Mouse (Mus musculus) liver, embryonic 12.5 days (tissue): ENCODE data around the gene B3glct. TPM values are rescaled to one million over a fixed set of nuclear protein-coding genes. Genes with fewer than 3 reads are reported as not detected.

Experiments
- ATAC-seq: fragments of 200-750 bp; cut with Nextera tagmentation; 2 replicates; pipeline ENCODE4 v1.8.0; 2017; ENCODE audit warnings: moderate number of reproducible peaks, mild to moderate bottlenecking, moderate library complexity
- H3K27ac ChIP-seq: fragments of 300-500 bp; sonication (generic); 2 replicates; pipeline ENCODE4 v1.5.1; 2016; ENCODE audit warnings: mild to moderate bottlenecking
- H3K27me3 ChIP-seq: fragments of 300-500 bp; sonication (generic); replicated peaks from 2 replicates; pipeline ENCODE4 v1.6.1; 2016; ENCODE audit warnings: mild to moderate bottlenecking, moderate library complexity
- H3K36me3 ChIP-seq: fragments of 300-500 bp; sonication (generic); 2 replicates; pipeline ENCODE4 v1.6.1; 2016; ENCODE audit warnings: mild to moderate bottlenecking, moderate library complexity
- H3K4me1 ChIP-seq: fragments of 300-500 bp; sonication (generic); 2 replicates; pipeline ENCODE4 v1.6.1; 2016
- H3K4me2 ChIP-seq: fragments of 300-500 bp; sonication (generic); 2 replicates; pipeline ENCODE4 v1.6.1; 2016; ENCODE audit warnings: mild to moderate bottlenecking, moderate library complexity
- H3K4me3 ChIP-seq: fragments of 300-500 bp; sonication (generic); 2 replicates; pipeline ENCODE4 v1.5.1; 2016; ENCODE audit warnings: mild to moderate bottlenecking, moderate library complexity
- H3K9ac ChIP-seq: fragments of 300-500 bp; sonication (generic); 2 replicates; pipeline ENCODE4 v1.6.1; 2016; ENCODE audit warnings: mild to moderate bottlenecking, moderate library complexity
- H3K9me3 ChIP-seq: fragments of 300-500 bp; sonication (generic); replicated peaks from 2 replicates; pipeline ENCODE4 v1.6.1; 2016; ENCODE audit warnings: mild to moderate bottlenecking, moderate library complexity
- whole genome bisulfite sequencing: fragments of 180-500 bp; shearing (Covaris S2); methylation state at CpG from one replicate; pipeline ENCODE4 v1.1.7; 2016; ENCODE audit not compliant: insufficient replicate concordance; 5-methylcytosine and 5-hydroxymethylcytosine counted together
- polyA plus RNA-seq: library from polyadenylated mRNA; unstranded; fragments of >200 nt; fragmentation: Nextera tagmentation; extraction: Ambion mirVana; gene quantifications from 2 replicates; pipeline ENCODE4 v1.2.1, GENCODE M21; 2016

The B3glct gene
- polyA plus RNA-seq, result 7.5 and 8.4 TPM in 2 replicates

DNA sequence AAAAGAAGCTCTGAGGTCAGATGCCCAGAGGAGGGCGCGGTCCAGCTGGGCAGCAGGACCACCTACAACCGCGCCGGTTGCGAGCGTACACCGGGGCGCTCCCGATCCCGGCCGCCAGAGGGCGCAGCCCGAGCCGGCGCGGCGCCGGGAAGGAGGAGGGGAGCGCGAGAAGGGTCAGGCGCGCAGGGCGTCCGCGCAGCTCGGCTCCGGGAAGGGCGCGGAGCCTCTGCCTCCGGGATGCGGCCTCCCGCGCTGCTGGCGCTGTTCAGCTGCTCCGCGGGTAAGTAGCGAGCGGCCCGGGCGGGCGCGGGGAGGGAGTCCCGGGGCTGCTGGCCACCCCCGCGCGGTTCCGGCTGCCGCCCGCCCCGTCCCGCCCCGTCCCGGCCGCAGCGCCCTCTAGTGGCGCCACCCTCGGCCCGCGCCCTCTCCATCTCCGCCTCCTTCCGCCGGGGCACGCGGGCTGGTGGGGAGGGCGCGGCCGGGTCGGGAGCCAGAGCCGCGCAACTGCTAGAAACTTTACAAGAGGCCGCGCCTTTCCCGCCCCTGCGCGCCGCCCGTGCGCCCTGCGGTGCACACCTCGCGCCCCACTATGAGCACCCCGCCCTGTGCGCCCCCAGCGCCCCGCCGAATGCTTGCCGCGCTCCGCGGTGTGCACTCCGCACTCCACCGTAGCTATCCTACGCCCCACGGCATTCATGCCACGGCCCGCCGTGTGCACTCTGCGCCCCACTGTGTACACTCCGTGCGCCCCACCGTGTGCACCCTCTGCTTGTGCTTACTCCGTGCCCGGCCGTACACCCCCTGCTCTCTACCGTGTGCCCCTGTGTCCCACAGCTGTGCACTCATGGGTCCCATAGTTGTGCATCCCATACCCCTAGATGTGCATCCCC is at the start of gene B3glct:
TSS of gene B3glct (plus strand) at position 131 of the 890 bp plus-strand sequence.
- peak within 1 kb of the TSS; percentile 85 for H3K9ac ChIP-seq
- H3K27me3 ChIP-seq, result peaks cover 14% of the 10 kb centered on the region
- no peaks in the 10 kb centered on the region for H3K36me3 ChIP-seq
- peak within 1 kb of the TSS; percentile 87 for H3K27ac ChIP-seq
- ATAC-seq, result peak; percentile 98
- peak within 1 kb of the TSS; percentile 75 for H3K4me3 ChIP-seq
- H3K9me3 ChIP-seq, result no peaks in the 10 kb centered on the region
- H3K4me1 ChIP-seq, result peaks cover 13% of the 10 kb centered on the region
- peak within 1 kb of the TSS; percentile 98 for H3K4me2 ChIP-seq
- 1% methylated on average over 58 of the region's 106 CpGs for WGBS

DNA sequence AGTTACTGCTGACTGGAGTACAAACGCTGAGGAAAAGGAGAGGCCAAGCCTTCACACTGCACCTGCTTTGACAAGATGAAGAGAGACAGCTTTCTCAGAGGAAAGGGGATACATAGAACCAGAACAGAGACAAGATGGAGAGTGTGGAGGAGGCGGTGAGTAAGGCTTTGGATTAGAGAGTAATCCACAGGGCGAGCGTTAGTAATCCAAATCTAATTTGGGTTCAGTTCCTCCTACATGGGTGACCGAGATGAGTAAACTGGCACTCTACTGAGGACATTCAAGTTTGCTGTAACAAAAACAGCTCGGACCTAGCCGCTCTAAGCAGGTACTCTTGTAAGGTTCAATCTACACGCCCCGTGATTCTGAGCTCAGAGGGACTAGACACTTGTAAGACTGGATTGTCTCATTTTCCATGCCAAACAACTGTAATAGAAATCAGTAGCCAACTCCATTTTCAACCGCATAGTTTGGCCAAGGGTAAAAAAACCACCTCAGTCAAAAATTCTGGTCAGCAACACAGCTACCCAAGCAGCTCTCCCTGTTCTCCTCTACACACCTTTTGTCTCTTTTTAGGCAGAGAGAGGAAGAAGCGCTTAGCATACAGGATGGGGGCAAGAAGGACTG is 43.5 kb upstream of the B3glct start:
- Histone ChIP-seq H3K36me3 (peaks cover 45% of the 10 kb centered on the region), H3K4me2 (peak overlapping the region; percentile 93), H3K27me3 (no peaks in the 10 kb centered on the region), H3K9ac (peak overlapping the region; percentile 86), H3K4me3 (peak overlapping the region; percentile 88), H3K27ac (peak overlapping the region; percentile 90; the same call in 1 of the 2 replicates), H3K9me3 (no peaks in the 10 kb centered on the region), H3K4me1 (peaks cover 33% of the 10 kb centered on the region)
- 55% methylated on average over 11 of the region's 11 CpGs for WGBS
- no peak for ATAC-seq

DNA sequence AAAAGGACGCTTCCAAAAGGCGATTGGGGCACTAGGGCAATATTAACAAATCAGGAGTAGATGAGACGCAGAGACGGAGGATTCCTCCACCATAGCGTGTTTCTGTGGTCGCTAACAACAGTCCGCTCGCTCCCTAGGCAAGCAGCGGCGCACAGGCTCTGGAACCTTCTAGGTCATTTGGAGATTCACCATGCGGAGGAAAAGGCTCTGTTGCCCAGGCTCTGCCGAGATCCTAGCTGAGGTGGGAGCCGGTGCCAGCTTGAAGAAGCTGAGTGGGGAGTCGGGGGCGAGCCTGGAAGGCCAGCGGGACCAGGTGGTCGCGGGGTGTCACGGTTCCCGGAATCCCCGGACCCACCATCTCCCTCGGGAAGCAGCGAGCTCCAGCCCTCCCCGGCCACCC is 42.5 kb upstream of the B3glct start:
- peak overlapping the region; percentile 88 for H3K4me3 ChIP-seq
- under 1% methylated on average over 24 of the region's 24 CpGs for WGBS
- H3K4me2 ChIP-seq, result peak overlapping the region; percentile 93
- peaks cover 33% of the 10 kb centered on the region for H3K4me1 ChIP-seq
- no peaks in the 10 kb centered on the region for H3K27me3 ChIP-seq
- H3K9me3 ChIP-seq, result no peaks in the 10 kb centered on the region
- H3K27ac ChIP-seq, result peak overlapping the region; percentile 90
- H3K36me3 ChIP-seq, result peaks cover 35% of the 10 kb centered on the region
- peak overlapping the region; percentile 86 for H3K9ac ChIP-seq
- no peak for ATAC-seq

DNA sequence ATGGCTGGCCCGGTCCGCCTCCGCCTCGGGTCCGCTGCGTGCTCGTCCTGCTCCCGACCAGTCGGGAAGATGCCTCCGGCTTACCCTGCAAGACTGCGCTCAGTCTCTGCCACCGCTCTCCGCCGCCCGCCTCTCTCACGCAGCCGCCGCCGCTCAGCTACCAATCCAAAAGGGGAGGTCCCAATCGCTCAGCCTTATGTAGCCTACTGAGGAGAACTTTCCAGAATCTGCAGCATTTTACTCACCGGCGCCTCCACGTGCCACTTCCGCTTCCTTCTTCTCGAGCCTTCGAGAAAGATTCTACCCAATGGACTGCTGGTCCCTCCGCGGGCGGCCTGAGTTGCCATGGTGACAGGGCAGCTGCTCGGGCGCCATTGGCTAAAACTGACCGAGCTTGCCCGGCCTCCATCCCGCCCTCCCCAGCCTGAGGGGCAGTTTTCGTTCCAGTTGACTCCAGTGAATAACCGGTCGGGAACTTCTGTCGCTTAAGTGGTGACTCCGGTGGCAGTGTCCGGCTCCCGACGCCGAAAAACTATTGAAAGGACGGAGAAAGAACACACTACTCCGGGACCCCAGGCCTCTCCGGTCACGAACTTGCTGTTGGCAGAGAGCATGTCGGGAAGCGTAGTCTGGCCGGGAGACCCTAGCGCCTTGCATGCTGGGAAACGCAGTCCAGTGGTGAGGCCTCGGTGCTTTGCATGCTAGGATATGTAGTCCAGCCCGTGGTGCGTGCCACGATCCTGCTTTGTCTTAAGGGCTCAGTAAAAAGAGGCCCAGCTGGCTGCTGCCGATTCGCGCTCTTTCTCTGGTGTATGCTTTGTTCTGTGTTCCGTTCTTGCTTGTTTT is 41.7 kb upstream of the B3glct start, which contains the start of gene Hsph1:
TSS of gene Hsph1 (minus strand) at position 302 of the 846 bp plus-strand sequence.
- Histone ChIP-seq H3K4me1 (peaks cover 35% of the 10 kb centered on the region), H3K36me3 (peaks cover 27% of the 10 kb centered on the region), H3K4me2 (peak within 1 kb of the TSS; percentile 93), H3K27me3 (no peaks in the 10 kb centered on the region), H3K9ac (peak within 1 kb of the TSS; percentile 86), H3K27ac (peak within 1 kb of the TSS; percentile 90), H3K4me3 (peak within 1 kb of the TSS; percentile 88), H3K9me3 (no peaks in the 10 kb centered on the region)
- peak; percentile 97 for ATAC-seq
- WGBS, result under 1% methylated on average over 60 of the region's 60 CpGs

DNA sequence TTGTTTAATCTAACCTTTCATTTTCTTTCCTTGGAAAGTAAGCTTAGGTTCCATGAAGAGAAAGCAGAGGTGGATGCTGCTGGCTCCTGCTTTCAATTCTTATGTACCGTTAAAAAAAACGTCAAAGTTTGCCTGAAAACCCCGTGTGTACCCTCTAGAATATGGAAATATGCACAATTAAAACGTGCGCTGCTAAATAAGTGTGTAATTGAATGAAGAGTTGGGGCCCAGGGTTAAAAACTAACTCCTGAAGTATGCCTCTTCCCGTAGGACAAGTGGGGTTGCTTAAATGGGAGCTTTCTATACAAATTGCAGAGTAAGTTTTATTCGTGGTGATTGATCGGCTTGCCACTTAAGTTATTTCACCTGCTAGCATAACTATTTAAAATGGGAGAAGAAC is 40.7 kb upstream of the B3glct start:
- no peak for ATAC-seq
- H3K9ac ChIP-seq, result peak overlapping the region; percentile 69
- 62% methylated on average over 8 of the region's 8 CpGs for WGBS
- H3K36me3 ChIP-seq, result peaks cover 17% of the 10 kb centered on the region
- H3K4me1 ChIP-seq, result peaks cover 42% of the 10 kb centered on the region
- no peaks in the 10 kb centered on the region for H3K9me3 ChIP-seq
- H3K27ac ChIP-seq, result 0 out of 2 replicates have a peak overlapping the region, but pooled peaks have one; percentile 30
- H3K4me2 ChIP-seq, result peak overlapping the region; percentile 93
- no peaks in the 10 kb centered on the region for H3K27me3 ChIP-seq
- H3K4me3 ChIP-seq, result peak overlapping the region; percentile 88

DNA sequence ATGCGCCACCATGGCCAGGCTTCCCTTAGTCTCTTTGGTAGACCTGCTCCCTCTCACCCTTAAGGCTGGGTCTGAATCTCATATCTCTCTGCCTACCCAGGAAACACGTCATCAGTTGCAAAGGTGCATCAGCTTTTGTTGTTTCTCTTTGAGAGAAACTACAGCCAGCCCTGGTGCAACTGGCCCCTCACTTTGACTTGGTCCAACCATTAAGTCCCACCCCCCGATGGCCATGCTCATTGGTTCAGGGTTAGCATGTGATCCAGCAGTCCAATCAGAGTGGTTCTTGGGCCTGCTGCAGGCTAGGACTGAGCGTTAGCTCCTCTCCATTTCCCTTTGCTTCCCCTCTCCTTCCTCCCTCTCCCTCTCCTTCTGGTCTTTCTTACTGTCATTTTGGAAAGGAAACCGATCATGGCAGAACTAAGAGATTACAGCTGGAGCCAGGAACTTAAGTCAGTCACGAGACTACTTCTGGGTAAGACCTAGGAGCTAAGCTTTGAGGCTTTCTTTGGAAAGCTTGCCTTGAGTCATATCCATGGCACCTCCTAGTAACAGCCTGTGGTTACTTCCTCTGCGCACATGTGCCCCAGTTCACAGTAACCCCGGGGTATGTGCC is 36.6 kb upstream of the B3glct start:
- H3K4me2 ChIP-seq, result peak overlapping the region; percentile 37
- peak overlapping the region; percentile 43; the same call in 1 of the 2 replicates for H3K27ac ChIP-seq
- peaks cover 43% of the 10 kb centered on the region for H3K4me1 ChIP-seq
- no peaks in the 10 kb centered on the region for H3K36me3 ChIP-seq
- peak overlapping the region; percentile 27; the same call in 1 of the 2 replicates for H3K4me3 ChIP-seq
- no peaks in the 10 kb centered on the region for H3K27me3 ChIP-seq
- no peak overlapping the region for H3K9ac ChIP-seq
- WGBS, result 64% methylated on average over 8 of the region's 8 CpGs
- H3K9me3 ChIP-seq, result no peaks in the 10 kb centered on the region
- ATAC-seq, result peak; percentile 66

DNA sequence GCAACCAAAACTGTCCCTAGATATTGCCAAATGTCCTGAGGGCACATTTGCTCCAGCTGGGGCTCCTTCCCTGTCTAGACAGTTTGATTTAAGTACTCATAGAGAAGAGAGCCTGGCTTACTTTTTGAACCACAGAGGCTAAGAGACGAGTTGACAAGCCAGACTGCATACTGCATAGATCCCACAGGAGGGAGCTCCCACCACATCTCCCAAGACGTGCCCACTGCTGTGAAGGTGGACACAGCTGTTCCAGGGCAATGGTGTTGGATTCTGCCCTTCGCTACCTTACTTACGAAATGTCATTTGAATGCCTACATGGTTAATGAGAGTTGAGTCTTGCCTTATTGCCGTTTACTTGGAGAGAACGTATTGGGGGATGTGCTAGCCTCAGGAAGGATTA is 35.7 kb upstream of the B3glct start:
- Histone ChIP-seq H3K4me2 (peak overlapping the region; percentile 37), H3K27me3 (no peaks in the 10 kb centered on the region), H3K9me3 (no peaks in the 10 kb centered on the region), H3K36me3 (no peaks in the 10 kb centered on the region), H3K4me1 (peaks cover 50% of the 10 kb centered on the region), H3K9ac (no peak overlapping the region), H3K4me3 (peak overlapping the region; percentile 20; the same call in 1 of the 2 replicates), H3K27ac (peak overlapping the region; percentile 34; the same call in 1 of the 2 replicates)
- WGBS, result 60% methylated on average over 6 of the region's 6 CpGs
- ATAC-seq, result peak; percentile 57

DNA sequence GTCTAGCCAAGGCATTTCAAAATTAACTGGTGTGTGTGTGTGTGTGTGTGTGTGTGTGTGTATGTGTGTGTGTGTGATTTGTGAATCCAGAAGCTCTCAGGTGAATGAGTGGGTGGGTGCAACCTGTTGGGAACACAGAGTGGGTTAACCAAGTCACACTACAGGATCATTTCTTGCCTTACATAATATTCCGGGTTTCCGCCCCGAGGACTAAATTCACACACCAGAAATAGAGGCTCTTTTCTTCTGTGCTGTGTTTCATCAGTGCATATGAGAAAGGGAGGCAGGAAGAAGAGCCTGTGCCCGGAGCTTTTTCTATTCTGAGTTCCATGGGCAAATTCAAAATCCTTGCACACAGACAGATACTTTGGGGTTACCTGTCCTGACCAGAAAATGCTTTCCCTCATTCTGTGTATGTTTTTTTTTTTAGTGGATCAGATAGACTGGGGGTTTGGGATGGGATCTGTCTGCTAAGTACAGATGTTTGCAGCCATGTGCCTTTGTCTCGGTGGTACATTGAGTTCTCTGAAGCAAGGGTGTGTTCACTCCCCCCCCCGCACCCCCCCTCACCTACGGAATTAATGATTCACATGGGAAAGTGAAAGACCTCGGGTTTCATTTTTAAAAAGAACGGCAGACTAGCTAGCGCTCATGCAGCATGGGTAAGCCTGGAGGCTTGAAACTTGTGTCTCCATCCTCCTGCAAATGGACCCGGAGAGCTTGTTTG is 35.1 kb upstream of the B3glct start:
- peak overlapping the region; percentile 37 for H3K4me2 ChIP-seq
- no peaks in the 10 kb centered on the region for H3K36me3 ChIP-seq
- H3K27me3 ChIP-seq, result no peaks in the 10 kb centered on the region
- WGBS, result 70% methylated on average over 11 of the region's 11 CpGs
- no peaks in the 10 kb centered on the region for H3K9me3 ChIP-seq
- H3K9ac ChIP-seq, result peak overlapping the region; percentile 12; the same call in 1 of the 2 replicates
- H3K27ac ChIP-seq, result peak overlapping the region; percentile 34; the same call in 1 of the 2 replicates
- no peak overlapping the region for H3K4me3 ChIP-seq
- peaks cover 53% of the 10 kb centered on the region for H3K4me1 ChIP-seq
- ATAC-seq, result no peak

DNA sequence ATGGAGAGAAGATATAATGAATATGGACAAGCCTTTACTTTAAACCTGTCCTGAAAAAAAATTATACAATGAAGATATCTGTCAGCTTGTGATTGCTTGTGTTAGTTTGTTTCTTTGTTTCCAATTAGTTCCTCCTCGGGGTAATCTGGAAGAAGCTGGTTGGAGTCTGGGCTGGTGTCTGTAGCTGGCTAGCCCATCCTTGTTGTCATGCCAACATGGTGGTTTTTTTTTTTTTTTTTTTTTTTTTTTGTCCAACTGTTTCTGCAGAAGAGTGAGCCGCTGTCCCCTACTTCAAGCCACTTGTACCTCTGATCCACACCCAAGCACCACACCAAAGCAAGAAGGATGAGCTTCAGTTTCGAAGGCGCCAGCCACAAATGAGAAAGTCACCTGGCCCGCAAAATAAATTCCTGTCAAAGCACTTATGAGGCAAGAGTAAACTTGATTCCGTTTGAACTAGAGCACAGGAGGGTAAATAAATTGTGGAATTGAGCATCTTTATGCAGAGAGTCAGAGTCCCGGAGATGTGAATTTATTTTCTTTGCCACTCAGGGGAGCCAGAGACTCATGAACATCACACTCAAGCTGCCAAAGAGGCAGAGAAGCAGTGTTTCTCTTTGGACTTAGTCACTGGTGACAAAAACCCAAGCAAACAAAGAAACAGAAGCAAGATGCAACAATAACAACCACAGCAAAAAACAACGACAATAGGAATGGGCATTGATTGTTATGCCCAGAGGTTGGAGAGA is 30.5 kb upstream of the B3glct start:
- Histone ChIP-seq H3K27me3 (no peaks in the 10 kb centered on the region), H3K27ac (peak overlapping the region; percentile 91), H3K4me1 (peaks cover 68% of the 10 kb centered on the region), H3K9ac (peak overlapping the region; percentile 35; the same call in 1 of the 2 replicates), H3K36me3 (no peaks in the 10 kb centered on the region), H3K4me3 (no peak overlapping the region), H3K9me3 (no peaks in the 10 kb centered on the region), H3K4me2 (no peak overlapping the region)
- no peak for ATAC-seq
- WGBS, result 66% methylated on average over 8 of the region's 8 CpGs

DNA sequence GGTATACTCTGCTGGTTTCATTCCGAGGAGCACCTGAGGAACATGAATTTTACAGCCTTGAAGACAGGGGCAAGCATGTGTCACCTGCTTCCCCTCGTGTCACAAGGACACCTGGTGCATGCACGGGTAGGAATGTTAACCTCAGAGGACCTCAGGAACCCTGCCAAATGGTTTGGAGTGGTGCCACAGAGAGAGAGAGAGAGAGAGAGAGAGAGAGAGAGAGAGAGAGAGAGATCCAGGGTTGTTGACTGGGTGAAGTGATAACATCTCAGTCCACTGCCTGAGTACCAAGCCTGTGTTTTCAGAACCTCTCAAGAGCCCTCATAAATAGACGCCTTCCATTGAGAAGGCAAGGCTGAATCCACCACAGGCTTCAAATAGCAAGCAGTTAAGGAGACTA is 29.8 kb upstream of the B3glct start:
- no peak overlapping the region for H3K4me3 ChIP-seq
- H3K4me2 ChIP-seq, result peak overlapping the region; percentile 61
- H3K27ac ChIP-seq, result peak overlapping the region; percentile 91
- H3K9ac ChIP-seq, result peak overlapping the region; percentile 35; the same call in 1 of the 2 replicates
- WGBS, result 47% methylated on average over 4 of the region's 4 CpGs
- no peaks in the 10 kb centered on the region for H3K36me3 ChIP-seq
- H3K27me3 ChIP-seq, result no peaks in the 10 kb centered on the region
- H3K4me1 ChIP-seq, result peaks cover 61% of the 10 kb centered on the region
- no peaks in the 10 kb centered on the region for H3K9me3 ChIP-seq
- no peak for ATAC-seq
